Mouse (Mus musculus): Measurements from ENCODE around the gene Ascl5. TPM values are rescaled to one million over a fixed set of nuclear protein-coding genes. Genes with fewer than 3 reads are reported as not detected.
A peak's percentile ranks its signal among the peaks of the same experiment; 100 is the strongest.

Gene Ascl5
- polyA plus RNA-seq (2015; fragmentation: Nextera tagmentation; extraction: Ambion mirVana) = not detected in 2 replicates

GRCm38 (mm10) chr1:136050312-136051012 is at the start of gene Ascl5:
Ascl5 (plus strand) TSS chr1:136050804.
- H3K9me3 ChIP-seq (ENCODE audit: control insufficient read depth, low read length) = no peaks in the 10 kb centered on the region
- peaks cover 9% of the 10 kb centered on the region for H3K4me1 ChIP-seq (ENCODE audit: control insufficient read depth, insufficient read depth, low read depth, low read length)
- peaks cover 17% of the 10 kb centered on the region for H3K27me3 ChIP-seq (replicated peaks; ENCODE audit: control insufficient read depth, insufficient read depth, low read length)
- 26% methylated on average over 28 of the region's 29 CpGs for WGBS
- H3K4me2 ChIP-seq (ENCODE audit: low read length) = peak within 1 kb of the TSS; percentile 68
- ATAC-seq = peak; percentile 17
- H3K9ac ChIP-seq (ENCODE audit: low read depth, low read length) = peak within 1 kb of the TSS; percentile 57
- H3K27ac ChIP-seq (ENCODE audit: low read depth, low read length) = no peak within 1 kb of the TSS
- no peaks in the 10 kb centered on the region for H3K36me3 ChIP-seq (ENCODE audit: control insufficient read depth, insufficient read depth, low read length)
- H3K4me3 ChIP-seq (ENCODE audit: low read length) = peak within 1 kb of the TSS; percentile 43

GRCm38 (mm10) chr1:136001438-136001837 is 49.2 kb upstream of the Ascl5 start:
- no peak overlapping the region for H3K4me2 ChIP-seq (ENCODE audit: low read length)
- no peak overlapping the region for H3K27ac ChIP-seq (ENCODE audit: low read depth, low read length)
- H3K27me3 ChIP-seq (replicated peaks; ENCODE audit: control insufficient read depth, insufficient read depth, low read length) = no peaks in the 10 kb centered on the region
- no peak overlapping the region for H3K4me3 ChIP-seq (ENCODE audit: low read length)
- no peak for ATAC-seq
- H3K4me1 ChIP-seq (ENCODE audit: control insufficient read depth, insufficient read depth, low read depth, low read length) = no peaks in the 10 kb centered on the region
- no peak overlapping the region for H3K9ac ChIP-seq (ENCODE audit: low read depth, low read length)
- 84% methylated on average over 2 of the region's 2 CpGs for whole genome bisulfite sequencing
- H3K36me3 ChIP-seq (ENCODE audit: control insufficient read depth, insufficient read depth, low read length) = no peaks in the 10 kb centered on the region
- H3K9me3 ChIP-seq (ENCODE audit: control insufficient read depth, low read length) = no peaks in the 10 kb centered on the region

GRCm38 (mm10) chr1:136006292-136006748 is 44.3 kb upstream of the Ascl5 start, which contains the start of gene Igfn1:
Igfn1 (minus strand) TSS chr1:136006342.
- no peak for ATAC-seq
- no peak within 1 kb of the TSS for H3K27ac ChIP-seq (ENCODE audit: low read depth, low read length)
- no peak within 1 kb of the TSS for H3K4me3 ChIP-seq (ENCODE audit: low read length)
- no peaks in the 10 kb centered on the region for H3K36me3 ChIP-seq (ENCODE audit: control insufficient read depth, insufficient read depth, low read length)
- H3K27me3 ChIP-seq (replicated peaks; ENCODE audit: control insufficient read depth, insufficient read depth, low read length) = no peaks in the 10 kb centered on the region; the same call in 1 of the 2 replicates
- 73% methylated on average over 3 of the region's 3 CpGs for WGBS
- peaks cover 7% of the 10 kb centered on the region for H3K4me1 ChIP-seq (ENCODE audit: control insufficient read depth, insufficient read depth, low read depth, low read length)
- no peaks in the 10 kb centered on the region for H3K9me3 ChIP-seq (ENCODE audit: control insufficient read depth, low read length)
- H3K4me2 ChIP-seq (ENCODE audit: low read length) = peak within 1 kb of the TSS; percentile 69
- H3K9ac ChIP-seq (ENCODE audit: low read depth, low read length) = no peak within 1 kb of the TSS

- H3K9ac ChIP-seq (ENCODE audit: low read depth, low read length) = peak within 1 kb of the TSS; percentile 50
- H3K4me3 ChIP-seq (ENCODE audit: low read length) = peak within 1 kb of the TSS; percentile 37
- H3K27ac ChIP-seq (ENCODE audit: low read depth, low read length) = no peak within 1 kb of the TSS
- no peaks in the 10 kb centered on the region for H3K36me3 ChIP-seq (ENCODE audit: control insufficient read depth, insufficient read depth, low read length)
- 3% methylated on average over 37 of the region's 37 CpGs for WGBS
- peaks cover 7% of the 10 kb centered on the region for H3K4me1 ChIP-seq (ENCODE audit: control insufficient read depth, insufficient read depth, low read depth, low read length)
- H3K27me3 ChIP-seq (replicated peaks; ENCODE audit: control insufficient read depth, insufficient read depth, low read length) = no peaks in the 10 kb centered on the region; the same call in 1 of the 2 replicates
- peak; percentile 89 for ATAC-seq
- peak within 1 kb of the TSS; percentile 69 for H3K4me2 ChIP-seq (ENCODE audit: low read length)
- H3K9me3 ChIP-seq (ENCODE audit: control insufficient read depth, low read length) = no peaks in the 10 kb centered on the region
These were observed 43.1 kb upstream of the Ascl5 start, which contains the start of gene Tmem9 for GRCm38 (mm10) chr1:136007211-136008158. Tmem9 (plus strand) TSS chr1:136008150.

DNA sequence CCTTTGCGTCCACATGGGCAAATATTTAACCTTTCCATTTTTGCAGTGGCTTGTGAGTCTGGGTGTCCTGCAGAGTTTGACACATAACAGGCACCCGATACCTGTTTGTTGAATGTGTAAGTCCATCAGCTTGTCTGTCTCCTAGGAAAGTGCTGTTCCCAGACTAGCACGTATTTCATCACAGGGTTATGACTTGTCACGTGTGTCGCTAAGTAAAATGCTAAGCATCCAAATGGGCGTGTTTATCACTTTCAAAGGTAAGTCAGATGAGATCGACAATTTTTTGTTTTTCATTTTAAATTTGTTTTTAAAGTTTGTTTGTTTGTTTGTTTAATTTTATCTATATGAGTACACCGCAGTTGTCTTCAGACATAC is 42.5 kb upstream of the Ascl5 start:
- H3K4me1 ChIP-seq (ENCODE audit: control insufficient read depth, insufficient read depth, low read depth, low read length) = peaks cover 7% of the 10 kb centered on the region
- ATAC-seq = no peak
- no peak overlapping the region for H3K9ac ChIP-seq (ENCODE audit: low read depth, low read length)
- H3K27ac ChIP-seq (ENCODE audit: low read depth, low read length) = no peak overlapping the region
- H3K36me3 ChIP-seq (ENCODE audit: control insufficient read depth, insufficient read depth, low read length) = no peaks in the 10 kb centered on the region
- no peaks in the 10 kb centered on the region for H3K9me3 ChIP-seq (ENCODE audit: control insufficient read depth, low read length)
- 25% methylated on average over 8 of the region's 8 CpGs for WGBS
- H3K4me2 ChIP-seq (ENCODE audit: low read length) = peak overlapping the region; percentile 69
- H3K27me3 ChIP-seq (replicated peaks; ENCODE audit: control insufficient read depth, insufficient read depth, low read length) = no peaks in the 10 kb centered on the region; the same call in 1 of the 2 replicates
- H3K4me3 ChIP-seq (ENCODE audit: low read length) = peak overlapping the region; percentile 37

DNA sequence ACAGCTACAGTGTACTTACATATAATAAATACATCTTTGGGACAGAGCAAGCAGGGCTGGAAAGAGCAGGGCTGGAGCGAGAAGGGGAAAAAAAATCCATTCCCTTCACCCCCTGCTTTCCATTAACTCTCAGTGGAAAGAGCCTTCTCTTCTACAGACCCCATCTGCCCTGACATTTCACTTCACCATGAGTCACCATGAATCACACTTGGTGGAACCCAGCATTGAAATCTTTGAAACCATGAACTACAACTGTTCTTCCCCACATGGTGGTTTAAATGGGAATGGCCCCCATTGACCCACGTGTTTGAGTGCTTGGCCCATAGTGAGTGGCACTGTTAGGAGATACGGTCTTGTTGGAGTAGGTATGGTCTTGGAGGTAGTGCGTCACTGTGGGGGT is 40.4 kb upstream of the Ascl5 start:
- peaks cover 7% of the 10 kb centered on the region for H3K4me1 ChIP-seq (ENCODE audit: control insufficient read depth, insufficient read depth, low read depth, low read length)
- H3K4me3 ChIP-seq (ENCODE audit: low read length) = no peak overlapping the region
- H3K27ac ChIP-seq (ENCODE audit: low read depth, low read length) = no peak overlapping the region
- no peak for ATAC-seq
- H3K9me3 ChIP-seq (ENCODE audit: control insufficient read depth, low read length) = no peaks in the 10 kb centered on the region
- no peak overlapping the region for H3K4me2 ChIP-seq (ENCODE audit: low read length)
- WGBS = 83% methylated on average over 4 of the region's 4 CpGs
- H3K27me3 ChIP-seq (replicated peaks; ENCODE audit: control insufficient read depth, insufficient read depth, low read length) = no peaks in the 10 kb centered on the region; the same call in 1 of the 2 replicates
- H3K36me3 ChIP-seq (ENCODE audit: control insufficient read depth, insufficient read depth, low read length) = no peaks in the 10 kb centered on the region
- H3K9ac ChIP-seq (ENCODE audit: low read depth, low read length) = no peak overlapping the region

- no peak overlapping the region for H3K27ac ChIP-seq (ENCODE audit: low read depth, low read length)
- no peaks in the 10 kb centered on the region for H3K9me3 ChIP-seq (ENCODE audit: control insufficient read depth, low read length)
- H3K4me3 ChIP-seq (ENCODE audit: low read length) = no peak overlapping the region
- H3K4me1 ChIP-seq (ENCODE audit: control insufficient read depth, insufficient read depth, low read depth, low read length) = peaks cover 3% of the 10 kb centered on the region
- ATAC-seq = no peak
- no peaks in the 10 kb centered on the region for H3K36me3 ChIP-seq (ENCODE audit: control insufficient read depth, insufficient read depth, low read length)
- WGBS = 87% methylated on average over 4 of the region's 4 CpGs
- no peak overlapping the region for H3K9ac ChIP-seq (ENCODE audit: low read depth, low read length)
- no peak overlapping the region for H3K4me2 ChIP-seq (ENCODE audit: low read length)
- no peaks in the 10 kb centered on the region for H3K27me3 ChIP-seq (replicated peaks; ENCODE audit: control insufficient read depth, insufficient read depth, low read length)
These were observed 37.1 kb upstream of the Ascl5 start for GRCm38 (mm10) chr1:136013513-136013912.

- no peaks in the 10 kb centered on the region for H3K9me3 ChIP-seq (ENCODE audit: control insufficient read depth, low read length)
- no peak overlapping the region for H3K9ac ChIP-seq (ENCODE audit: low read depth, low read length)
- peaks cover 12% of the 10 kb centered on the region for H3K4me1 ChIP-seq (ENCODE audit: control insufficient read depth, insufficient read depth, low read depth, low read length)
- no peak overlapping the region for H3K4me3 ChIP-seq (ENCODE audit: low read length)
- H3K27me3 ChIP-seq (replicated peaks; ENCODE audit: control insufficient read depth, insufficient read depth, low read length) = no peaks in the 10 kb centered on the region
- WGBS = 70% methylated on average over 2 of the region's 2 CpGs
- H3K27ac ChIP-seq (ENCODE audit: low read depth, low read length) = no peak overlapping the region
- ATAC-seq = no peak
- no peak overlapping the region for H3K4me2 ChIP-seq (ENCODE audit: low read length)
- H3K36me3 ChIP-seq (ENCODE audit: control insufficient read depth, insufficient read depth, low read length) = no peaks in the 10 kb centered on the region
These were observed 35.7 kb upstream of the Ascl5 start for GRCm38 (mm10) chr1:136014796-136015502.
